Mouse (Mus musculus): ENCODE results near the gene Btbd8. TPM values are rescaled to one million over a fixed set of nuclear protein-coding genes. Genes with fewer than 3 reads are reported as not detected.
A peak's percentile ranks its signal among the peaks of the same experiment; 100 is the strongest.

Btbd8 gene
- total RNA-seq, 2 experiments from 2014 or later, result 159 to 177 TPM

DNA sequence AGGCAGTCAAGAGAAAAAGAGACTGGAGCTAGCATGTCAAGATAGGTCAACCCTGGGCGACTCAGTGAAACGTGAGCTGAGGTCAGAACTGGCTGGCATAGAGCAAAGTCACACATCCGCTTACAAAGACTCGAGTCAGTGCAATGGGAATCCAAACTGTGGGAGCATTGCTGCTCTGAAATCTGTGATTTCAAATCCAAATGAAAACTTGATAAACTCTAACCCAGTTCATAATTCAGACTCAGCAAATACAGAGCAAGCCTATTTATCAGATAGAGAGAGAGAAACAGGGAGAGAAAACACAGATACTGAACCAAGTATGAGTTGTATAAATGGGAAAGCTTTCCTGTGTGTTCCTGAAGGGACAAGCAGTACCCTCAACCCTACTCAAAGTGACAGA is 69.5 kb downstream of the Btbd8 start, which contains the start of gene Gm42669:
Gene Gm42669, plus strand, starts transcription at position 301 of the 400 bp plus-strand sequence.
- DNase-seq (ENCODE audit: low spot score in 2 of 2), result no peak
- intact Hi-C loops (cut with DNase I), result no loop called here

DNA sequence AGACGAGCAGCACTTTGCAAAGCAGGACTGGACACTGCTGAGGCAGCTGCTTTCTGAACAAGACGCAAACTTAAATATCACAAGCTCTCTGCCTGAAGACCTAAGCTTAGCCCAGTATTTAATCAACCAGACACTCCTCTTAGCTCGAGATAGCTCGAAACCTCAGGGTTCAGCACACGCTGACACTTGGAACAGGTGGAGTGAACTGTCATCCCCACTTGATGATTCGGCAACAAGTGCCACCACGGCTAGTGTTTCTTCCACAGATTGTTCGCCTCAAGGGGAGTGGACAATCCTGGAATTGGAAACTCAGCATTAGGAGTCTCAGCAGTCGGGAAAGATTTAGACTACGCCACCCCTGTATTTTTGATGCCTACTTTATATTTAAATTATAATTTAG is 72.7 kb downstream of the Btbd8 start:
- intact Hi-C loops (cut with DNase I), result no loop called here
- no peak for DNase-seq (ENCODE audit: low spot score in 2 of 2)

DNA sequence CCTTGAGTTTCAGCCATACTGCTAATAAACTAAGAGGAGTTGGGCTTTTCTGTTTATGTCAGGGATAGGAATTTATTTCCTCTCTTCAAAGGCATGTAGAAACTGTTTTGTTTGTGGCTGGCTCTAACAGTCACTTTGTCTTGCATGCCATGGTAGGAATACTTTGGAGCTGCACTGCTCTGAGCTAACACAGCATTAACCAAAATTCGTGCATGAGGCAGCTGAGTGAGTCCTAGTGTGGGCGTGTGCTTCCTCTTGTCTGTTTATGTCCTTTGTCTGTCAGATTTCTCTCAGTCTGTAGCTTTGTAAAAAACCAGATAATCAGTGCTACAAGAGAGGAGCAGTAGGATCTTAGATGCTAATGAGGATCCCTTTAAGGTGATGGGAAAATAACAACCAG is 73.5 kb downstream of the Btbd8 start:
- intact Hi-C loops (cut with DNase I), result no loop called here
- no peak for DNase-seq (ENCODE audit: low spot score in 2 of 2)

DNA sequence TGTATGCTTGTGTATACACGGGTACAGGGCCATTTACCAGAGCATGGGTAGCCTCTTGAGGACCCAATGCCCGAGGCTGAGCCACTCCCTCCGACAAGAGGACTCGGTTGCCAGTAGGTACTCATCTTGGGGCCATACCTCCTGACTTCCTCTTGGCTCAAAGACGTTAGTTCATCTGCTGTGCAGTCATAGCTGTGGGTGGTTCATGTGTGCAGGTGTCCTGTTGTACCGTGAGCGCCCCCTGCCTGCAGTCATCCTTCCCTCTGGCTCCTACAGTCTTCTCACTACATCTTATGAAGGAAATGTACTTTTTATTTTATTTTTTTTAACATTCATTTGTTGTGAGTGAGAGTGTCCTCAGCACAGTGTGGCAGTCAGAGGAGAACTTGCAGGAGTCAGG is 75.8 kb downstream of the Btbd8 start:
- intact Hi-C loops (cut with DNase I), result no loop called here
- DNase-seq (ENCODE audit: low spot score in 2 of 2), result no peak

DNA sequence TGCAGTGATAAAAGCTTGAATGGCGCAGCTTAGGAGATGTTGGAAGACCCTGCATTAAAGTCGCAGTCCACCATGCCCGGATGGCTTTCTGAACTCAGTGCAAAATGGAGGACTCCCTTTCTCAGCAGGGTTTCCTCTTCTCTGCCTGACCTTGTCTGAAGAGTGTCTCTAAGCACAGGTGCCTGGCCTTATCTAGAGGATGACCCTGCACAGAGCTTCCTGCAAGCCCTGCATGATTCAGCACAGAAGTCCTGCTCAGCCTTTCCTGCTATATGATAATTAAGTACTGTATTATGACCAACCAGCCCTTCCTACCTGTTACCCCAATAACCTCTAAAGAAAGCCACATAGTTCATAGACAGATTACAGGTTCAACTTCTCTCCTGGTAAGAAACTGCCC is 77.7 kb downstream of the Btbd8 start:
- no peak for DNase-seq (ENCODE audit: low spot score in 2 of 2)
- intact Hi-C loops (cut with DNase I), result no loop called here

DNA sequence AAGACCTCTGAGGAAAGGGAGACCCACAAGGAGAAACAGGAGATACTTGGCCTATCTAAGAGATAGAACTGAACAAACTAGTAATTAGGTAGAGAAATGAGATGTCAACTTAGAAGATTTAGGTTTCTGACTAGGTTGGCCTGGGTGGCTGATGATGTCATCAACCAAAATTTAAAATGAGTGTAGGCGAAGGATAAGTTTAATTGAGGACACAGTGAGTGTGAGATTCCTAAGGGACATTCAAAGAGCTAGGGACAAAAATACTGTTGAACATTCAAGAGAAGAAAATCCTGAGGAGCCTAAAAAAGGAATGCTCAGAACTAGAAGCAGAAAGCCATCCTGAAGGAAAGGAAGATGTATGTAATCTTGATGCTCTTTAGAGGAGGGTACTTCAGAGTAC is 78.3 kb downstream of the Btbd8 start:
- no peak for DNase-seq (ENCODE audit: low spot score in 2 of 2)

DNA sequence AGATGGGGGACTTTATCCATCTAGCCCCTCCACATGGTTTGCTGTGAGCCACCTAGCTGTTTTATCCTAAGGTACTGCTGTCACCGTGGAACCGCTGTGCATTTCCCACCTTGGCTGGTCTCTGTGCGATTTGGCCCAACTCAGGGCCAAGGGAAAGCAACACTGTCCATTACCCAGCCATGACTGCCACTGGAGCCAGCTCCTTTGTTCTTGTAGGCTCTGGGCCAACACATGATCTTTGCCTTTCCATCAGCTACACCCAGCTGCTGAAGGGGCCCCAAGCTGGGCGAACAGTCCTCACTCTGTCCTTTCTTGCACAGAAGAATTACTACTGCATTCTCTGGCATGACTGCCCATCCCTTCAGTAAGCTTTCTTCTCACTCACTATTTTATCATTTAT is 80.8 kb downstream of the Btbd8 start:
- intact Hi-C loops (cut with DNase I), result no loop called here

More for the DNA sequence above, 78.3 kb downstream of the Btbd8 start:
- intact Hi-C loops (cut with DNase I), result no loop called here

DNA sequence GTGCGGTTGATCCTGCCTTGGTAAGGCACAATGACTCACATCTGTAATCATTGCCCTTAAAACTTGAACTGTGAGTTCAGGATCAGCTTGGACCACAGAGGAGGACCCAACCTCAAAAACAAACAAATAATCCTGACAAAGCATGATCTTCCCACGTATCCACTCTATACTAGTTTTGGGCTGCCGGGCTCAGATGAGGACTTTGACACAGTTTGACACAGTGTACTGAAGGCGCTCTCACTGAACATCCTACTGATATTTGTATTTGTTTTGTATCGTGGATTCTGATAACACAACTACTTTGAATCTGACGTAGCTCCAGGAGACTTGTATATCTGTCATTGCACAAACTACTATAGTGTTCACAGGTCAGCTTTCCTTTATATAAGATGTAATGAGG is 83.6 kb downstream of the Btbd8 start:
- DNase-seq (ENCODE audit: low spot score in 2 of 2), result no peak
- intact Hi-C loops (cut with DNase I), result no loop called here

More for the DNA sequence above, 80.8 kb downstream of the Btbd8 start:
- DNase-seq (ENCODE audit: low spot score in 2 of 2), result no peak

DNA sequence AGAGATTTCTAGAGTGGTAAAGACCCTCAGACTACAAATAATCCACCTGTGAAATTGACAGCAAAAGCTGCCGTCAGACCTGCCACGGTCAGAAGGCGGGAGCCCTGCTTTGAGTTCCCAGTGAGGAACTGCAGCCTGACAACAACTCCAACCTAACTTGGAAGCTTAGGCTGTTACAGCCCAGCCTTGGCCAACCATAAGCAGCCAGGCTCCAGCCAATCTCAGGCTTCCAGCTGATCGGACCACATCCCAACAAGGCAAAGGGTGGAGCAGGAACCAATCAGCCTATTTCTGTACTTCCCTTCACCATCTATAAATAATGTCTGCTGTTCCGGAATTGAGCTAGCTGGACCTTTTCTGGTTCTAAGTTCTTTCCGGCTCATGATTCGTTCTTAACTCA is 84.1 kb downstream of the Btbd8 start:
- intact Hi-C loops (cut with DNase I), result no loop called here
- peak in 1 of 2 experiments; percentile 60 for DNase-seq (ENCODE audit: low spot score in 2 of 2)

DNA sequence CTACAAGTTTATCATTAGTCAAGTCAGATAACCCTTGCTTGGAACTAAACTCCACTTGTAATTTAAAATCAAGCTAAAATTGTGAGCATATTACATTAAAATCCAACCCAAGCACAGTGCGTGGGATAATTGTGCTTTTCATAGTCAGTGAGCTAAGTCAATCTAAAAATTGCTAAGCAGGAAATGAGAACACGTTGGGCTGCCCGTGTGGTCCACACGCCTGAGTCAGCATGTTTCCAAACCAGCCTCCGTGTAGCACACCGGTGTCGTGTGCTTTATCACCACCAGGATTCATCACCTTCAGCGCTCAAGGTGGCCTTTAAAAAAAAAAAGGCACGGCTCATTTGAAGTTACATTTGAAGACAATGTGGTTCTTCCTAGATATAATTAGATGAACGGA is 86.5 kb downstream of the Btbd8 start:
- intact Hi-C loops (cut with DNase I), result no loop called here
- DNase-seq (ENCODE audit: low spot score in 2 of 2), result peak; percentile 57 to 60

DNA sequence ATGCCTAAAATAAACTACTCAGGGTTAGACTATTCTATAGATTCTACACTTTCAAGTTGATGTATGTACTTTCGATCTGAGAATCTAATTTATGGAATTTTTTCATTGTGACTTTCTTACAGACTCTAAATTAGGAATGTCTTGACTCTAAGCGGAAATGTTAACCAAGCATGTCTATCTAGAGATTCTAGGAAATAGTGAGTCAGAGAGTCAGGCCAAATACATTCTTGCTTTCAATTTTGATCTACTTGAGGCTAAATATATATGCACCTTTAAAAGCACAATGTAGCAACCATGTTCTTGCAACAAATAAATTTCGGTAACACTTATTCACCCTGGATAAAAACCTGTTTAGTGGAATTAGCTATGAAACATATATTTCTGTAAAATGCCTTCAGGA is 91.1 kb downstream of the Btbd8 start:
- intact Hi-C loops (cut with DNase I), result no loop called here
- no peak for DNase-seq (ENCODE audit: low spot score in 2 of 2)

DNA sequence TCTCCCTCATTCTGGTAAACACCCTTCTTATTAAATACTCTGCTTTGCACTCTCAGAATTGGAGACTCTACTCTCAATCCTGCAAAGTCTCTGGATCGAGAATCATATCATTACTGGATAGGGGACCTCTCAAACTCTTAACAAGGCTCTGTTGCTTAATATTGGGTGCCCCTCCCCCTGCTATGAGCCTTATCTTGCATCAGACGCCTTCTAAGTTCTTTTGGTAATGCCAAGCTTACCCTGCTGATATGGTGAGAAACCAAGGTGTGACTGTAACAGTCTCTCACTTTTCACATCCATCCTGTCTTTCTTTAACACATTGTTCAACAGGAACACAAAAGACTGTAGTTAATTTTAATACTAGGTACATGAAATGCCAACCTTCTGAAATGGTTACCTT is 95.8 kb downstream of the Btbd8 start:
- DNase-seq (ENCODE audit: low spot score in 2 of 2), result no peak
- intact Hi-C loops (cut with DNase I), result no loop called here

DNA sequence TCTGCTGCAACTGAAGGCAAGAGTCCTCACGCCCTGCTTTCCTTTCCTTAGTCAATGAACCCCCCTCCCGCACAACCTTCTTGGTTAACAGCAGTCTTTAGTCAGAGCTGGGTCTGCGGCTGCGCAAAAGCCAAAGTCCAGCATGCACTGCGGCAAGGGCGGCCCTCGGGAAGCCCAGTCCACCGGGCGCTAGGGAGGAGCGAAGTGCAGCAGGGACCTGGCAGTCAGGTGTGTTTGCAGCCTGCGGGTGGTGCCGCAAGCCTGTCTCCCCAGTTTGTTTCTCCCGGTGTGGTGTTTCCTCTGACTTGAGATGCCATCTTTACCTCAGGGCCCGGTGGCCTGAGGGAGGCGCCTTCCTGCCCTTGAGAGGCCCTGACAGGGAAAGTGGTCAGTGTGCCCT is 96.8 kb downstream of the Btbd8 start, which contains the start of gene 1700028K03Rik:
Gene 1700028K03Rik, plus strand, starts transcription at position 129 of the 400 bp plus-strand sequence.
- intact Hi-C loops (cut with DNase I), result no loop called here

DNA sequence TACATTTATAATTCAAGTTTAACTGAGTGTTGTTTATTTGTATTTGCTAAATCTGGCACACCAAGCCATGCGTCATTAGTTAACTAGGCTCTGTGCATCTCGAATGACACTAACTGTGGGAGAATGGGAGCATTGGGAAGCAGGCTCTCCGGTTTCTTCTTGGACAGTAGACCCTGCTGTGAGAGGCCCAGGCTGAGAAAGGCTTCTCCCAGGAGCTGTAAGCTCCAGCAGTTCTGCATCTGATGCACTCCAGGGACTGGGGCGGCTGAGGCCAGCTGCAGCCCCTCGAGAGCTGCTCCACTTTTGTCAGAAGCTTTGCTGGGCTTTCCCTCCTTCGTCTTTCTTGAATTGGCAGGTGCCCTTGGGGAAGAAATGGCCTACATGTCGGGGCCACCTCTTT is 103.9 kb downstream of the Btbd8 start:
- intact Hi-C loops (cut with DNase I), result no loop called here

More for the DNA sequence above, 96.8 kb downstream of the Btbd8 start, which contains the start of gene 1700028K03Rik:
- no peak for DNase-seq (ENCODE audit: low spot score in 2 of 2)

DNA sequence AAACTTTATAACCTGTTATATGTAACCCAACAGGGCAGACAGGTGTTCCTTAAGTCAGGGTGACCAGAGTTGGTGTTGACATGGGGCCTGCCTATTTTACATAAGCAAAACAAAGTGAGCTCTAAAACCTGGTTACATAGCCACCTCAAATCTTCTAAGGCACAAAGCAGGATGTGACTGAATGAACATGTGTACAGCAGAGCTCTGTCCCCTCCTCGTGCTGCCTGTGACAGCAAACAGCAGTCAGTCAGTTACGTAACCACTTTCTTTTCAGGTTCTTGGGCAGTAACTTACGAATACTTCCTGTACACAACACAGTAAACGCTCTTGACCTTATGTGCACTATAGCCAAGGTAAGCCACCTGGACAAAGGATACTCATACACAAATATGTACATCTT is 108.1 kb downstream of the Btbd8 start:
- intact Hi-C loops (cut with DNase I), result no loop called here
- DNase-seq (ENCODE audit: low spot score in 2 of 2), result no peak

More for the DNA sequence above, 103.9 kb downstream of the Btbd8 start:
- DNase-seq (ENCODE audit: low spot score in 2 of 2), result no peak

DNA sequence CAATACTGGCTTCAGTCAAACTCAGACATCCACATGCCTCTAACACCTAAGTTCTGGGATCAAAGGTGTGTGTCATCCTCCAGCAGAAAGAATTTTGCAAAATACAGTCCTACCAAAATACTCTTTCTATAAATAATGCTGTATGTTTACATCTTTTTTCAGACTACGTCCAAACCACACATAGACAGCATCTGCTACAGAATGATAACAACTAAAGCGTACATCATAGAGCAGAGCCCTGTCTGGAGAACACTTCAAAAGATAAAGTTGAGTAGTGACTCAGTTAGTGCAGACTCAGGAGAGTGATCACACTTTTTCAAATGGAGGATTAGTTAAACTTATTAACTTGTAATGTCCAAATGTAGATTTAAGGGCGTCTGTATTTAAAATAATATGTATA is 110.2 kb downstream of the Btbd8 start:
- intact Hi-C loops (cut with DNase I), result no loop called here
- DNase-seq (ENCODE audit: low spot score in 2 of 2), result no peak

DNA sequence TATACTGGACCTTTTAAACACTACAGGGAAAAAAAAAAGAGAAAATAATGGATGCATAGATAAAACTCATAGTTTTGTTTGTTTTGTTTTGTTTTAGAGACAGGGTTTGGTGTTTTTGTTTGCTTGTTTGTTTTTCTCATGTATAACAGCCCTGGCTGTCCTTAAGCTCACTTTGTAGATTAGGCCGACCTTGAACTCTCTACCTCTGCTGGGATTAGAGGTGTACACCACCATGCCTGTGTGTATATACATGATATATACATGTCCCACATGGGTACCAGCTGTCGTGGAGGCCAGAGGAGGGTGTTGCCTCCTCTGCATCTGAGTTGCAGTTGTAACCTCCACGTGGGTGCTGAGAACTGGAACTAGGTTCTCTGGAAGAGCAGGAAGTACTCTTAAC is 110.6 kb downstream of the Btbd8 start:
- intact Hi-C loops (cut with DNase I), result no loop called here
- DNase-seq (ENCODE audit: low spot score in 2 of 2), result no peak

DNA sequence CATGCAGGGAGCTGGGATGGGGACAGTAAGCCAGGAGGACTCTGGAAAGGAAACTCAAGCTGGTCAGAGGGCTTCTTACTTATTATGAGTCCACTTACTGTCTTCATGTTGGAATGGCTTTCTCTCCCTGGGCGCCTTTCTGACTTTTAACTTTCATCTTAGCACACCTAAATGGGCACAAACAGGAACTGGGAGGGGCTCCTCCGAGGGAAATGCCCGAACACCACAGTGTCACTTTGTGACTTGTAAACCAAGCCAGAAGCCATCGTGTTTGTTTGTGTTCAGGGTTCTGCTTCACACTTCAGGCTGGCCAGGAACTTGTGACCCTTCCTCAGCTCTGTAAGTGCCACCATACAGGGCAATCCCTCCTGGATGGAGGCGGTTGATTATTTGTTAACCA is 116.5 kb downstream of the Btbd8 start:
- no peak for DNase-seq (ENCODE audit: low spot score in 2 of 2)
- intact Hi-C loops (cut with DNase I), result no loop called here

DNA sequence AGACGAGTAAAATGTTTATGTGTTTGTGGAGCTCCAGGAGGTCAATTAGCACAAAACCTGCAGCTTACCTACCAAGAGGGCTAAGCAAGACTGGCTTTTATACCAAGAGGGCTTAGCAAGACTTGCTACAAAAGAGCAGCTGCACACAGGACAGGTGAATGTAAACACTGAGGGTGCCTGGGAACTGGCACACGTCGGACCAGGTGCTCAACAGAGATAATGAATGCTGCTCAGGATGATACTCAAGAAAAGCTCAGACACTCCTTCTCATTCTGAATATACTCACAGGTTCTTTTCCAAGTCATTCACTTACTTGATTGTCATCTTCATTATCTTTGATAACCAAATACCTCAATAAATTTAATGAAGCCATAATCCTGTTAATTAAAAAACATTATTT is 119.2 kb downstream of the Btbd8 start:
- intact Hi-C loops (cut with DNase I), result no loop called here
- no peak for DNase-seq (ENCODE audit: low spot score in 2 of 2)
